Mouse (Mus musculus) bone marrow macrophage, adult 2 months (primary cell): Measurements from ENCODE around the gene AI464131. TPM values are rescaled to one million over a fixed set of nuclear protein-coding genes. Genes with fewer than 3 reads are reported as not detected.

Experiments
- H3K27ac ChIP-seq: 2 replicates; pipeline ENCODE4 v1.5.1; 2012; ENCODE audit warnings: low read depth, low read length; ENCODE audit not compliant: insufficient read depth
- H3K4me1 ChIP-seq: 2 replicates; pipeline ENCODE4 v1.6.1; 2012; ENCODE audit warnings: low read length; ENCODE audit not compliant: control insufficient read depth, insufficient read depth
- H3K4me3 ChIP-seq: 2 replicates; pipeline ENCODE4 v1.5.1; 2012; ENCODE audit warnings: mild to moderate bottlenecking, low read length, moderate library complexity; ENCODE audit not compliant: insufficient read depth
- CTCF ChIP-seq: IDR thresholded peaks from 2 replicates; pipeline ENCODE4 v1.5.1; 2012; ENCODE audit warnings: low read depth, mild to moderate bottlenecking, low read length, moderate library complexity
- POLR2A ChIP-seq: IDR thresholded peaks from 2 replicates; pipeline ENCODE4 v1.6.1; 2012; ENCODE audit warnings: mild to moderate bottlenecking, low read depth, low read length, borderline replicate concordance
- polyA plus RNA-seq: library from polyadenylated mRNA; stranded (reverse); fragments of >200 nt; gene quantifications from 2 replicates; pipeline ENCODE4 v1.2.4, GENCODE M21; 2012; ENCODE audit not compliant: missing spikeins, insufficient read depth, insufficient read length

The AI464131 gene
- 0.39 and 0.69 TPM in 2 replicates for polyA plus RNA-seq

DNA sequence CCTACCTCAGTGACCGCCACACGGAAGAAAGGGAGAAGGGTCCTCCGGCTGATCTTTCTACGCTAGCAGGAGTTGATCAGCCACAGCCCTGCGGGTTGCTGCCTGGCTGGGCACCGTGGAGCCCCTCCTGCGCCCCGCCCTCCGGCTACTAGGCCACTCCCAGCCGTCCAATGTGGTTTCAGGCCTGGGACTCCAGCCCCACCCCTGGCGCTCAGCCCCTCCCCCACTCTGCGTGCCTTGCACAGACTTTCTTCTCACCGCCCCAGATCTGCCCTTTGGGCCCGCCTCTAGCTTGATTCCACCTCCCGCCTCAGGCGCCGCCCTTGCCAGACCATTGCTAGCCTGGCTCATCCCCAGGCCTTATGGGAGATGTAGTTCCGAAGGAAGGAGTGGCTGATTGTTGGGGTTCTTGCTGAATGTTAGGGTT is at the start of gene AI464131:
Gene AI464131, minus strand, starts transcription at position 91 of the 427 bp plus-strand sequence.
- Histone ChIP-seq H3K4me3 (peak within 1 kb of the TSS; percentile 46), H3K4me1 (peaks cover 3% of the 10 kb centered on the region), H3K27ac (no peak within 1 kb of the TSS)
- TF ChIP-seq POLR2A (no peak), CTCF (no peak)

DNA sequence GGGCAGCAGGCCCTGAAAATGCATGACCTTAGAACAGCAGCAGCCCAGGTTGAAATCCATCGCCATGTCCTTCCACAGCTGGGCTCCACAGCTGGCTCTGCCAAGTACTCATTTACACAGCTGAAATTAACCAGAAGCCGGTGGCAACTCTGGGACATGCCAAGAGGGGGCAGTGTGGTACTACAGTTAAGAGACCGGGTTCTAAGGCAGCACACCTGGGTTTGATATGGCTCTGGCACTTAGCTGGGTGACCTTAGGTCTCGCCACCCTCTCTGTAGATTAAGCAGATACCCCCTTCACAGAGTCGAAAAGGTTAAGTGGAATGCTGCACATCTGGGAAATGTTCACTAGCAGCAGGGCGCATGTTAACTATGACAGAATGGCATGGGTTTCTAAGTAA is 49.7 kb upstream of the AI464131 start:
- Histone ChIP-seq H3K27ac (no peak overlapping the region), H3K4me1 (peaks cover 35% of the 10 kb centered on the region), H3K4me3 (no peak overlapping the region)
- TF ChIP-seq CTCF (peak; percentile 96), POLR2A (no peak)

DNA sequence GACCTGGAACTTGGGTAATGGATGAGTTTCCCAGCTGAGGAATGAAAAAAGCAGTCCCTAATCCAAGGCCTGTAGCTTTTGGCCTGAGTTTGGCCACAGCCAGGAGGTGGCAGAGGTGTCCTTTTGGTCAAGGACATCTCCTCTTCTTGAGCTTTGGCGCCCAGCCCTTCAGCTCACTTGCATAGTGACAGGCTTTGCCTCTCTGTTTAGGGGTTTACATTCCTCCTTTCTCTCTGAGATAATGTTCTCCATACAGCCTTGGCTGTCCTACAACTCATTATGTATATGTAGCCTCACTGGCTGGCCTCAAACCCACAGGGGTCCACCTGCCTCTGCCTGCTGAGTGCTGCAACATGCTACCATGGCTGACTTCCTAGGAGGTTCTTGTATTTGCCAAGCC is 44.2 kb upstream of the AI464131 start:
- Histone ChIP-seq H3K27ac (no peak overlapping the region), H3K4me1 (no peaks in the 10 kb centered on the region), H3K4me3 (no peak overlapping the region)
- no peak for TF ChIP-seq CTCF

DNA sequence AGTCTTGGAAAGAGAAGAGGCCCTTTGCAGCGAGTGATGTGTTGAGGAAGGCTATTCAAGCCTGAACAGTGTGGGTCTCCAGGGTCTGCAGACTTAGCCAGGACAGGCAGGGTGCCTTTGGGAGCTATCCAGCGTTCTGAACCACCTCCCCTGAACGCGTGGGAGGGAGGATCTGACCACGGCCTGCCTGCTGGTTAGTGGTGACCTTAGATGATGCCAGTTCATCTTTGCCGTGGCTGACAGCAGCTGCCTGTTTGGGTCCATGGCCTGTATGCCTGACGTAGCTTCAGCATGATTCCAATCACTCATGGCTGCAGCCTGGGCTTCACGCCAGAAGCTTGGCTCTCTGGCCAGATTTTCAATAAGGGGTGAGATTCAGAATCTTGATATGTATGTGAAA is 43.1 kb upstream of the AI464131 start:
- no peak overlapping the region for H3K27ac ChIP-seq
- no peak overlapping the region for H3K4me3 ChIP-seq
- H3K4me1 ChIP-seq, result no peaks in the 10 kb centered on the region
- no peak for TF ChIP-seq CTCF
- TF ChIP-seq POLR2A, result no peak

DNA sequence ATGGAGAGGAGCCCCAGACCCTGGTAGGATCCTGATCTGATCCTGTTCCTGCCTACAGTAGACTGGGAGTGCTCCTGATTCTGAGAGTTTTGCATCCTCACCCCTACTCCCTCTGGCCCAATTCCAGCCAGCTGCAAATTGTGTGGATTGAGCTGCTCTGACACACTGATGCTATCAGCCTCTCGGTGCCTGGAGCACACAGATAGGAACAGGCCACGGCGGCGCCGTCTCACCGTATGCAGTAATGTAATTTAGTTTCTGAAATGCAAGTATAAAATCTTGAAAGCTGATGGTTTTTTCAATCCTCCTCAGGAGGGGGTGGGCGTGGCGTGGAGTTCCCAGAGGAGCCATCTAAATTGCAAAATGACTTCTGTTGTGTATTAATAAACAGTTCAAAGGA is 39.3 kb upstream of the AI464131 start:
- no peak for TF ChIP-seq POLR2A
- no peak for TF ChIP-seq CTCF
- no peaks in the 10 kb centered on the region for H3K4me1 ChIP-seq
- H3K27ac ChIP-seq, result no peak overlapping the region
- H3K4me3 ChIP-seq, result no peak overlapping the region

GRCm38 (mm10) chr4:41534866-41535265 is 32.0 kb upstream of the AI464131 start:
- Histone ChIP-seq H3K4me3 (no peak overlapping the region), H3K4me1 (peaks cover 17% of the 10 kb centered on the region), H3K27ac (no peak overlapping the region)
- TF ChIP-seq POLR2A (no peak), CTCF (no peak)

DNA sequence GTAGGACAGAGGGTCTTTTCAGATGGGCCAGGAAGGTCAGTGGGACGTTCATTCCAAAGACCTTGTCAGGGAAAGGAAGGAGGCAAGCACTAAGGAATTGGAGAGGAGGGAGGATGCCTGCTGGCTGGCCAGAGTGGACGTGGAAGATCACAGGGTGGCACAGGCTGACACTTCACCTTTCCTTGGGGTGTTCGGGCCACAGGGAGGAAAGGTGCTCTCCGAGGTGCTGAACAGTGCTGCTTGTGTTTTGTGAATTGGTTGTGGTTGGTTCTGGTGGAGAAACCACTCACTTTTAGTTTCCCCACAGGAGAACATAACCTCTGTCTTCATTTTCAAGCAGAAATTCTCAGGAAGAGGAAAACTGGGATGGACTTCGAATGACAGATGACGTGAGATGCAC is 29.5 kb upstream of the AI464131 start:
- peaks cover 33% of the 10 kb centered on the region for H3K4me1 ChIP-seq
- no peak overlapping the region for H3K27ac ChIP-seq
- H3K4me3 ChIP-seq, result no peak overlapping the region
- TF ChIP-seq CTCF, result no peak
- no peak for TF ChIP-seq POLR2A

DNA sequence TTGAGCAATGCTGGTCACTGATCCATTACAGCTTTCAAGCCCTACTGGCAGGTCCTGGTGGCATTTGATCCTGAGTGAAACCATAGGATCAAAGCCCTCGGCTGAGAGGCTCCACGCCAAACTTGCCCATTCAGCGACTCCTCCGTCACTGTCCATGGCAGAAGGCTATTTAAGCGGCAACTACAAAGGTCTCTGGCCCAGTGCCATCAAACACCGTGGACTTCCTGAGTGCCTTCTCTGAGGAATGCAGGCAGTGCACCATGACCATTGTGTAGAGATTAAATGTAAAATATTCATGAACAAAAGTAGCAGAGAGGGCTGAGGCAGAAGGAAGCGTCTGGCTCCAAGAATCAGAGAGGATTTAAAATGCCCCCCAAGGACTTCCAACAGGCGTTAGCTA is 25.1 kb upstream of the AI464131 start:
- no peak for TF ChIP-seq POLR2A
- no peak; the same call in 1 of the 2 replicates for TF ChIP-seq CTCF
- H3K4me1 ChIP-seq, result peaks cover 33% of the 10 kb centered on the region
- no peak overlapping the region for H3K4me3 ChIP-seq
- H3K27ac ChIP-seq, result no peak overlapping the region

DNA sequence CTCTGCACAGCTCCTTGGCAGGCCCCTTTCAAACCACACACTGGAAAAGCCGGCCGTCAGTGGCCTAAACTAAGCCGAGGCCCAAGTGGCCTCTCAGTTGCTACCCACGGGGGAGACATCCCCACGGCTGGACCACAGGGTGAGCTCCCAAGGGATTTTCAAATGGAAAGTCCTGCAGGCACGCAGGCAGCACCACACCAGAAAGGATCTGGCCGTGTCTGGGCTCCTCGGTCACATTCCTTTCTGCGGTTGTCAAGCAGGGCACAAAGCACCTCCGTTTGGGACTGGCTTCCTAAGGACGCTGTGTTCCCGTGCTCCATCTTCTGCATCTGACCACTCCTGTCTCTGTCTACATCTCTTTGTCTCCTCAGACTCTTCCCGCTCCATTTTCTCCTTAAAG is 24.2 kb upstream of the AI464131 start:
- Histone ChIP-seq H3K27ac (no peak overlapping the region), H3K4me3 (no peak overlapping the region), H3K4me1 (peaks cover 33% of the 10 kb centered on the region)
- TF ChIP-seq POLR2A, result no peak
- no peak for TF ChIP-seq CTCF

- no peak overlapping the region for H3K27ac ChIP-seq
- H3K4me1 ChIP-seq, result peaks cover 32% of the 10 kb centered on the region
- TF ChIP-seq POLR2A, result no peak
- no peak overlapping the region for H3K4me3 ChIP-seq
These were observed 23.7 kb upstream of the AI464131 start for GRCm38 (mm10) chr4:41526553-41526952.

DNA sequence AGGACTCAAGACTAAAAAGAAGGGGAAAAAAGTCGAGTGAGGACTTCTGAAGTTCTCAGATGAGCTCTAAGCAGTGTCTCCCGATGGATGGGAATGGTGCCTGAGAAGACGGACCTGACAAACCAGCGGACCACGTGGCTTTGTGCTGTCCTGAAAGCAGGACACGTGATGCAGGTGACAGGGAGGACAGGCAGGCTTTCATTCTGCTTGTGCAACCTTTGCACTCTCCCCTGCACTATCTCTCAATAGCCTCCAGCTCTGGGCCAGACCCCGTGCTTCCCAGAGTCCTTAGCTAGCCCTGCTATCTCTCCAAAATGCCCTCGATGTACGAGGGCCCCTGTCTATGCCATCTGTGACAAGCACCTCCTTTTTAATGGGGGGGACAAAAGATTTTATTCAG is 22.0 kb upstream of the AI464131 start:
- Histone ChIP-seq H3K4me3 (no peak overlapping the region), H3K4me1 (peaks cover 16% of the 10 kb centered on the region), H3K27ac (no peak overlapping the region)
- TF ChIP-seq CTCF, result no peak

GRCm38 (mm10) chr4:41523839-41524238 is 21.0 kb upstream of the AI464131 start:
- TF ChIP-seq POLR2A, result no peak
- no peak for TF ChIP-seq CTCF
- peaks cover 8% of the 10 kb centered on the region for H3K4me1 ChIP-seq
- H3K27ac ChIP-seq, result no peak overlapping the region
- H3K4me3 ChIP-seq, result no peak overlapping the region
